Mouse (Mus musculus) gonadal fat pad, adult 2 months (tissue): ENCODE measurements around the gene Nucb1. TPM values are rescaled to one million over a fixed set of nuclear protein-coding genes. Genes with fewer than 3 reads are reported as not detected.
"Not testable (repeated sequence)": the region's sequence is repeated elsewhere in the genome, so short reads cannot be mapped to it uniquely, and the experiment has no call there.

Experiments
- DNase-seq: peaks from one replicate; pipeline ENCODE4 v3.0.0-alpha.2; 2012; ENCODE audit warnings: low read depth
- polyA plus RNA-seq: library from polyadenylated mRNA; depleted of rRNA; stranded (reverse); fragments of >200 nt; gene quantifications from 2 replicates; pipeline ENCODE4 v1.2.3, GENCODE M21; 2012

The Nucb1 gene
- polyA plus RNA-seq, 1 experiment = 540 TPM

GRCm38 (mm10) chr7:45461781-45462180 lies 48.4 kb downstream of the Nucb1 start:
- no peak for DNase-seq

- DNase-seq = no peak
Observed at GRCm38 (mm10) chr7:45461326-45461725, 48.9 kb downstream of the Nucb1 start.

GRCm38 (mm10) chr7:45460860-45461314 lies 49.3 kb downstream of the Nucb1 start:
- no peak for DNase-seq

- no peak for DNase-seq
Observed at GRCm38 (mm10) chr7:45460377-45460776, 49.8 kb downstream of the Nucb1 start.

- not testable (repeated sequence) for DNase-seq
Observed at GRCm38 (mm10) chr7:45459564-45460140, 50.6 kb downstream of the Nucb1 start, which contains the start of gene Ftl1. Gene Ftl1, minus strand, starts transcription at chr7:45459884.

GRCm38 (mm10) chr7:45458748-45459563 lies 51.2 kb downstream of the Nucb1 start:
- DNase-seq = no peak

GRCm38 (mm10) chr7:45457204-45458060 lies 52.8 kb downstream of the Nucb1 start:
- DNase-seq = no peak

- DNase-seq = no peak
Observed at GRCm38 (mm10) chr7:45456721-45457203, 53.4 kb downstream of the Nucb1 start.

- DNase-seq = no peak
Observed at GRCm38 (mm10) chr7:45455932-45456696, 54.1 kb downstream of the Nucb1 start.

- DNase-seq = no peak
Observed at GRCm38 (mm10) chr7:45454971-45455370, 55.2 kb downstream of the Nucb1 start.

GRCm38 (mm10) chr7:45451344-45451982 lies 58.7 kb downstream of the Nucb1 start:
- DNase-seq = no peak

- DNase-seq = no peak
Observed at GRCm38 (mm10) chr7:45449974-45450373, 60.2 kb downstream of the Nucb1 start.

- no peak for DNase-seq
Observed at GRCm38 (mm10) chr7:45447325-45447990, 62.7 kb downstream of the Nucb1 start.

- no peak for DNase-seq
Observed at GRCm38 (mm10) chr7:45446589-45446988, 63.6 kb downstream of the Nucb1 start.

GRCm38 (mm10) chr7:45443526-45444420 lies 66.4 kb downstream of the Nucb1 start:
- DNase-seq = no peak
